Mouse (Mus musculus) fat pad, adult 2 months (tissue): ENCODE measurements around the gene Cdipt.
A peak's percentile ranks its signal among the peaks of the same experiment; 100 is the strongest.

Source experiments
- DNase-seq: peaks from one replicate; pipeline ENCODE4 v3.0.0-alpha.2; 2011; ENCODE audit warnings: low read depth, low spot score; ENCODE audit errors: extremely low read depth

Cdipt gene

DNA sequence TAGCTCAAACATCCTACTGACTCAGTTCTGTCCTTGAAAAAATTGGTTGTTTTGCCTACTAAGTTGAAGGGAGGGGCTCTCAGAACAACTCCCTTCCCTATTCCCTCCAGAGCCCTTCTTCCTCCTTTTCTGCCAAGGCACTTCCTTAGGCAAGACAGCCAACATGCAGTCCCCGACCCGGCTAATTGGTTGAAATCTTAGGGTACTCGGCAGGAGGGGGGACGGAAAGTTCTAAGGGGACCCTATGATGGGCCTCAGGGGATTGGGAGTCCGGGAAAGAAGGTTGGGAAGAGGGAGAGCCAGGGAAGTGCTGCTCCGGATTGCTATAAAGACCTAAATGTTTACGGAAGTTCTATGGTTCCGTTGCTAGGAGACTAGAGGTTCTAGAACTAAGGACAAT lies 221 bp upstream of the Cdipt start:
- DNase-seq, result no peak

DNA sequence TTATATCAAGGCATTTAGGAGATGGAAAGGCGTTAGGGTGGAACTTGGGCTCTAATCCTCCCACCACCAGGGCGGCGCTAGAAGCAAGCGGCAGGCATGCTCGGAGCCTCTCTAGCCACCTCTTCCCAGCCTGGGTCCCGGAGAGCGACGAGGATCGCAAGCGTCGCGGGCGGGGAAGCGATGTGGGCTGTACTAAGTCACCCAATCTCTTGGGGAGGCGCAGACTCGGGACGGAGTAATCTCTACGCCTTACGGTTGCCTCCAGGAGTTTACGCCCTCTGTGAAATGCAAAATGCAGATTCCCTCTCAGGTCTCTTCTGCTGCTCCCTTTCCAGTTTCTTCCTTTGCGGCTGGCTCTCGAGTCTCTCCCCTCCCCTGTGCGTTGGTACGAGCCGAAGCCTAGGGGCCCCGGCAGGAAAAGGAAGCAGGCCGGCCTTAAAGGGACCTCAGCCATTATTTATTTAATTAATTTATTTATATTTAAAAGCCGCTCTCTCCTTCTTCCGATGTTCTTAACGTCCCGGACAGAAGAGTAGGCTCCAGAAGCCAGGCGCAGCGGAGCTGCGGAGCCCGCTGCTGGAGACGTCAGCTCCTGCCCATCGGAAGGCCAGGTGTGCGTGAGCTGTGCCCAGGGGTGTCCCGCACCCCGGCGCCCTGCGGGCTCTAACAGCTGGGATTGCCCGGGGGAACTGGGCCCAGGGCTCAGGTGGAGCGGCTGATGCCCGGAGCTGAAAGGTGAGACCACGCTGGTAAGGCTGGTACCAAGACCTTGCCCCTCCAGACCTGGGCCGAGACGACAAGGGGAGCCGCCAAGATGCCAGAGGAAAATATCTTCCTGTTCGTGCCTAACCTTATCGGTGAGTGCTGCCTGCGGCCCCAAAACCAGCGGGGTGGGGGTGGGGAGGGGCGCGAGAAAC lies 494 bp downstream of the Cdipt start, which contains the start of gene Cdiptos:
Gene Cdiptos (minus strand): TSS at position 149 of the 917 bp plus-strand sequence.
- DNase-seq, result no peak

DNA sequence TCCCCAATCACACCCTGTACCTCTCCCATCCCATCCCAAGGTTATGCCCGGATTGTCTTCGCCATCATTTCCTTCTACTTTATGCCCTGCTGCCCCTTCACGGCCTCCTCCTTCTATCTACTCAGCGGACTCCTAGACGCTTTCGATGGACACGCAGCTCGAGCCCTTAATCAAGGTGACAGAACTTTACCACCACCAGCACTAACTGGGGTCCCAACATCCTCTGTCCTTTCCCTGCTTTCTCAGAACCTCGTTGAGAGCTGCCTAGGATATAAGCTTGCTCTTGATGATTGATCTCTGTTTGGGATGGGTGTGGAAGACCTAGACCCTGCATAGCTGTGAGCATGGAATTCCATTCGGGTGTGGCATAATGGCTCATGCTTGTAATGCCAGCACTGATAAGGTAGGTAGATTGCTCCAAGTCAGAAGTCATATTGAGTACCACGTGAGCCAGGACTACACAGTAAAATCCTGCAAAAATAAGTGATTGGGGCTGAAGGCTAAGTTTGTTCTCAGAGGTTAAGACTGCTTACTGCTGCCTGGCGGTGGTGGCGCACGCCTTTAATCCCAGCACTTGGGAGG lies 1.3 kb downstream of the Cdipt start:
- DNase-seq, result no peak

DNA sequence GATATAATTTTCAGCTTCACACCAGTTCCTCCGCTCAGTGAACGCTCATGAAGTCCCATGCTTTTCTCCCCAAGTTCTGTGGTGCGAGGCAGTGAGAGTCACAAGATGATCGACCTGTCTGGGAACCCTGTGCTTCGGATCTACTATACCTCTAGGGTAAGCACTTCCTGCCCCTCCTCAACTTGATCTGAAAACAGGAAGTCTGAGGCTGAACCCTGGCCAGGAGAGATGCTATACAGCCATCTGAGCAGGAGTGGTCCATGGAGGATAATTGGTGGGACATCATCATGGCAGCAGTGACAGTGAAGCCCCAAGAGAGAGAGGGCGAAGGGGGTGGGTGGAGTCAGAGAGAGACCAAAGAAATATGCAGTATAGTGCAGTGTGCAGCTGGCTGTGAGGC lies 3.1 kb downstream of the Cdipt start:
- no peak for DNase-seq

DNA sequence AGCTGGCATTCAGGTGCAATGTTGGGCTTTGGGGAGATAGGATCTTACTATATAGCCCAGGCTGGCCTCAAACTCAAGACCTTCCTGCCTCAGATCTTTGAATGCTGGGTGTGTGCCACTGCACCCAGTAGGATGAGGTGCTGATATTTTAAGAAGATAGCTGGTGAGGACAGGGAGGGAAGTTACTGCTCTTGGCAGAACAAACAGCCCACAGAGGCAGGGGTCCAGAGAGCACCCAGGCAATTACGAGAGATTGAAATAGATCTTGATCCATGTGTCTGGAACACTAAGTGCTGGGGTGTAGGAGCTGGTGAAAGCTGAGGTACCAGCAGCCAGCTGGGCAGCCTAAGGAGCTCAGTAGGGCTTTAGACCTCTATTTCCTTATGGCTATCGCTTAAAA lies 5.9 kb downstream of the Cdipt start:
- no peak for DNase-seq

DNA sequence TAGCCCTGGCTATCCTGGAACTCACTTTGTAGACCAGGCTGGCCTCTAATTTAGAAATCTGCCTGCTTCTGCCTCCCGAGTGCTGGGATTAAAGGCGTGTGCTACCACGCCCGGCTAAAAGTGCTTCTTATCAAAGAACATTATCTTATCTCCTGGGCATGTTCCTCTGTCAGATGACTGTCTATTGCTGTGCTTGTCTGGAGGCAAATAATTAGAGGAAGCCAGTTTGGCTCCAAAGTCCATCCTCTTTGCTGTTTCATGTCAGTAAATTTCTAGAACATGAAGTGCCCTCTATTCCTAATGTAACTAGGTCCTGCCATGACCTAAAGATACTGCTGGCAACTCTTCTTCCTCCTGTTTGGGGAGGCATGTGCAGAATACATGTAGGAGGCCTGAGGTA lies 6.3 kb downstream of the Cdipt start:
- no peak for DNase-seq

DNA sequence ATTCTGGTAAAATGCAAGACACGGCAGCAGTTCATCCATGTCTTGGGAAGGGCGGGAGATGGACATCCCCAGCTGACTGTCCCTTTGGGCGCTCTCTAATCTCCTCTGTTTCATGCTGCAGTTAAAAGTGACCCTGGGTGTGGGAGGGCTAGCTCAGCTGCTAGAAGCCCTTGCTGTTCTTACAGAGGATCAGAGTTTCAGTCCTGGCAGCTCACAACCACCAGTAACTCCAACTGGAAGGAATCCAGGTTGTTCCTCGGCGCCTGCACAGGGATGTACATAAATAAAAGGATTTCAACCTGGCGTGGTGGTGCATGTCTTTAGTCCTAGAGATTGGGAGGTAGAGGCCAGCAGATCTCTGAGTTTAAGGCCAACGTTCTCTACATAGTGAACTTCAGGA lies 7.4 kb downstream of the Cdipt start:
- DNase-seq, result peak; percentile 67

DNA sequence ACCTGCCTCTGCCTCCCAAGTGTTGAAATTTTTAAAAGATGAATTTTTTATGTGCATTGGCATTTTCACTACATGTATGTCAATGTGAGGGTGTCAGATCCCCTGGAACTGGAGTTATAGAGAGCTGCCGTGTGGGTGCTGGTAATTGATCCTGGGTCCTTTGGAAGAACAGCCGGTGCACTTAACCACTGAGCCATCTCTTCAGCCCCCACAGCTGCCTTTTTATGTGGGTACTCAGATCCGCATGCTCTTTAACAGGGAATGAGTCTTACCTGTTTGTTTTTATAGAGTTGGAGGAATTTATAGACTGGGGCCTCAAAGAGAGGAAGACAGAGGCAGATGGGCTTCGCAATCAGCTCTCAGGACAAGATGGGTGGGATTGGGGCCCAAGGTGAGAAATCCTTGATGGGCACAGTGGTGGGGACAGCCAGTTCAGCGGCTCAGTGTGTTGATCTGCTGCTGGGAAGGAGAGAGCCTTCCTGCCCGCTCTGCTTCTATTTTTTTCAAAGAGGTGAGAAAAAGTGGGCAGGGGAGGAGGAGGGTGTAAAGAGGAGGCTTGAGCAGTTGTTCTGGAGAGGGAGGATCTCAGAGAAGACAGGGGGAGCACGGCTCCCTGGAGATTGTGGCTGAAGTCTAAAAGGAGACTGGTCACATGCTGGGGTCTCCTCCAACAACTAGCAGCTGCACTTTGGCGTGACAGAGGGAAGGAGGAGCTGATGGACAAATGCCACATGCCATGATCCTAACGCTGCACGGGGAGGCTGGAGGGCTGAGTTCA lies 9.1 kb downstream of the Cdipt start:
- no peak for DNase-seq

DNA sequence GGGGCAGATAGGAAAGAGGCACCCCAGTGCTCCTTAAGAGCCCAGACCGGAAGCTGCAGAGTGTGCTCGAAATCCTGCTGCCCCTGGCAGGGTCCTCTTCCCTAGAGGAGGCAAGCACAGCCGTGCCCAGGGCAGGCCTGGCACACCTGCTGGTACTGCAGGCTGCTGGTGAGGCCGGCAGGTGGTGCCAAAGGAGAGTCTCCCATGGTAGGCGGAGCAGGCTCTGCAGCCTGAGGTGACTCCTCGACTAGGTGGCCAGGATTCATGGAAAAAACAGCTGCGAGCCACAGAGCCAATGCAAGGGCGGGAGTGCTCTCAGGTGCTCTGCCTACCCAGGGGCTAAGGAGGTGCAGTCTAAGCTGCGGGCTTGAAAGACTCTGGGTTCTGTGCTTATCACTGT lies 10.6 kb downstream of the Cdipt start:
- DNase-seq, result no peak

DNA sequence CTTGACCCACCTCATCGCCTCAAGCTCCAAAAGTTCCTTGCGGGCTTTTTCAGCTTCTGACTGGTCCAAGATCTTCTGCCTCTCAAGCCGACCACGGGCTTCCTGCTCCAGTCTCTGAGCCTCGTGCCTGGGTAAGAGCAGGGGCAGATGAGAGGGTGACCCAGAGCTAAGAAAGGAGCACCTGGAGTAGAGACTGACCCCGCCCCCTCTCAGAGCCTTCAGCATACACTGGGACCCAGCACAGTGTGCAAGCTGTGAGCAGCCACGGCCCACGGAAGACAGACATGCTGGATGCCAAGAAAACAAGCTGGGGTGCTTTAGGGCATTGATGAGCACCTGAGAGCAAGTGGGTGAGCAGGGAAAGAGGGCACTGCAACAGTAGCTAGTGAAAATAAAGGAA lies 13.1 kb downstream of the Cdipt start:
- no peak for DNase-seq

DNA sequence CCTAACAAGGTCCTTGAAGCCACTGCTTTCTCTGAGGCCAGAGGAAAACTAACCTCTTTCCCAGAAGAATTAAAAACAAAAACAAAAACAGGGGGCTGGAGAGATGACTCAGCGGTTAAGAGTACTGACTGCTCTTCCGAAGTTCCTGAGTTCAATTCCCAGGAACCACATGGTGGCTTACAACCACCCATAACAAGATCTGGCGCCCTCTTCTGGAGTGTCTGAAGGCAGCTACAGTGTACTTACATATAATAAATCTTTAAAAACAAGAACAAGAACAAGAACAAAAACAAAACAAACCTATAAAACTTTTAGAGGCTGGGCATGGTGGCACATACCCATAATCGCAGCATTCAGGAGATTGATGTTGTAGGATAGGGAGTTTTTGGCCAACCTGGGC lies 20.7 kb downstream of the Cdipt start:
- DNase-seq, result no peak

DNA sequence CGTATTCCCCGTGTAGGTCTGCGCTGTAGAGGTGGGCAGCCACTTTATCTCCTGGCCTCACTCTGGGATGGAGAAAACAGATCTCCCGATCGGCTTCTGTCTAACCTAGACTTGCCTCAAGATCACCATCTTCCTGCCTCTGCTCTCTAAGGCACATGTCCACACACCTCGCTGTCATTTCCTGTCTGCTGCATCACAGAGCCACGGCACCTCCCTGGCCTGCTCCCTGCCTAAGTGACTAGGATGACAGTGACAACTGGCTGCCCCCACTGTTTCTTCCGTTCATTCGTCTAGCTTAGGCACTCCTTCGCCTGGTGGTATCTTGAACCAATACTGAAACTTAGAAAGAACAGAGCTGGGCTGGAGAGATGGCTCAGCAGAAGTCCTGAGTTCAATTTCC lies 23.9 kb downstream of the Cdipt start:
- DNase-seq, result no peak

DNA sequence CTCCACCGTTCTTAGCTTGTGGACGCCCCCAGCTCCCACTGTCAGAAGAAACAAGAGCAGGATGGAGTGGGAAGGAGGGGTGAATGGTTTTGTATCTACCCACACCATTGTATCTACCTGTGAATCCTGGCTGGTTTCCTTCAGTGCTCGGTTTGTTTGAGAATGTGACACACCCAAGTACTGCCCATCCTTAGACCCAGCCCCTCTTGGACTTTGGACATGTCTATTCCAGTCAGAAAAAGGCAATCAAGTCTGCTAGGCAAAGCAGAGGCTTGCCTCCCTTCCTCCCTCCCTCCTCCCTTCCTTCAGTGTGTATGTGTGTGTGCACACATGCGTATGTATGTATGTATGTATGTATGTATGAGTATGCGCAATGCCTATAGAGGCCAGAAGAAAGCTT lies 27.9 kb downstream of the Cdipt start:
- no peak for DNase-seq

DNA sequence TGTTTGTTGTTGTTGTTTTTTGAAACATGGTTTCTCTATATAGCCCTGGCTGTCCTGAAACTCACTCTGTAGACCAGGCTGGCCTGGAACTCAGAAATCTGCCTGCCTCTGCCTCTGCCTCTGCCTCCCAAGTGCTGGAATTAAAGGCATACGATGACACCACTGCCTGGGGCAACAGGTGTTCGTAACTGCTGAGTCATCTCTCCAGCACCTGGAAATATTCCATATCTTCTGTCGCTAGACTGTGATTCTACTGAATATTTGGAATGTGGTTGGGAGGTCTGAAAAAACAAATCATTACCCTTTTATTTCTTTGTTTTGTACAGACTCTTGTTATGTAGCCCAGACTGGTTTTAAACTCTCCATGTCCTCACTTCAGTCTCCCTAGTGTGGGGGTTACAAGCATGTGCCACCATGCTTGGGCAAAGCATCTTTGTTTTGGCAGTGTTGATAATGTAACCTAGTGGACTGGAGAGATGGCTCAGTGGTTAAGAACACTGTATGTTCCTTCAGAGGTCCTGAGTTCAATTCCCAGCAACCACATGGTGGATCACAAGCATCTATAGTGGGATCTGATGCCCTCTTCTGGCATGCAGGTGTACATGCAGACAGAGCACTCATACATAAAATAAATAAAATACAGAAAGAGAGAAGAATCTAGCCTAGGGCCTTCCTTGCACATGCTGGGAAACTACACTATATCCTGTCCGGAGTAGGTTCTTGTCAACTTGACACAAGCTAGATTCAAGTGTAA lies 28.6 kb downstream of the Cdipt start:
- DNase-seq, result no peak

DNA sequence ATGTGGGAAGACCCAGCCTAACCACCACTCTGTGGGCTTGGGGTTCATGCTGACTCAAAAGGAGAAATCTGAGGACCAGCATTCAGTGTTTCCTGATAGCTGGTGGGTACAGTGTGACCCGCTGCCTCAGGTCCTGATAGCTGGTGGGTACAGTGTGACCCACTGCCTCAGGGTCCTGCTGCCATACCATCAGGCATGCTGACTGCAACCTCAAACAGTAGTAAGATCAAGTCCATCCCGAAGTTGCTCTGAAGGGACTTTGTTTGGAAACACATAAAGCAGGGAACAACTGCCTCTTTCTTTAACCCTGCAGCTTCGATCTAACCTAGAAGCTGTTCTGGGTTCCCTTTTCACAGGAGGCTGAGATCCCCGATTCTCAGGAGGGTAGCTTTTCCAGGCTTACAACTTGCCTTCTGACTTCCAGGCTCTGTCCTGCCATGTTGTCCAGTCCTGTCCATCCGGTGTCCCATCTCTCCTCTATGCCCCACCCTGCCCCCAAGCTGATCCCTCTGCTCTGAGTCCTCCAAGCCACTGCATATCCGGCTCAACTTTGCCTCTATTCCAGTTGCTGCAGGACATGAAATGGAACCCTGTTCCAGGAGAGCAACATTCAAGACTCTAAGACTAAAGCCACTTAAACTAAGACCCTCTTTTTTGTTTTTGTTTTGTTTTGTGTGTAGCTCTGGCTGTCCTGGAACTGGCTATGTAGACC lies 31.8 kb downstream of the Cdipt start:
- DNase-seq, result no peak

DNA sequence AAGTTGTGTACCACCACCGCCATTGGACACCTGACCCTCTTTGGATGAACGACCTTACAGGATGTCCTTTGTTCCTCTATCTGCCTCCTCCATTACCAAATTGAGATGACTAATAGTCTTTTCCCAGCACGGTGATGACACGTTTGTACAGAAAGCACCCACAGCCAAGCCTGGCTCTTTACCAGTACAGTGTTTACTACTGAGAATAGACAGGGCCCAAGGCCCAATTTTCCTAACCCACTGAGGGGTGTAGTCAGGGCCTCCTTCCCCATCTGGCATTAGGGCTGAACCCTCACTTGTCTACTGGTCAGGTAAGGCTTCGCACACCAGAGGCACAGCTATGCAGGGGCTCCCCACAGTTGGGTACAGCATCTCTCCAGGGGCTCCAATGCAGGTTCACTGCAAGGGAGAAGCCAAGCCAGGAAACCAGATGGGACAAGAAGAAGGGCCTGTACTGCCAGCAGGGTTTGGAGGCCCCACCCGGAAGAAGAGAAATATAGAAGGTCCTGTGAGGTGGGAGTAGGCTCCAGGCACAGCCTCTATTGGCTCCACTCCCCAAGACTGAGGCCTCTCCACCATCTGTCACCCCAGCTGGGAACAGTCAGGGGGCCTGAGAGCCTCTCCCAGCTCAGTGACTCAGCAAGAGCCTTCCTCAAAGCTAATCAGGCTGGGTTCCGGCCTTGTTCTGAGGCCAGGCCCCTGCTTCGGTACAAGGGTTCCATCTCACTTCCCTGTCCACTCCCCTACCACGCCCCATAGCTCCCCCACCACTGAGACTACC lies 32.7 kb downstream of the Cdipt start:
- DNase-seq, result no peak

DNA sequence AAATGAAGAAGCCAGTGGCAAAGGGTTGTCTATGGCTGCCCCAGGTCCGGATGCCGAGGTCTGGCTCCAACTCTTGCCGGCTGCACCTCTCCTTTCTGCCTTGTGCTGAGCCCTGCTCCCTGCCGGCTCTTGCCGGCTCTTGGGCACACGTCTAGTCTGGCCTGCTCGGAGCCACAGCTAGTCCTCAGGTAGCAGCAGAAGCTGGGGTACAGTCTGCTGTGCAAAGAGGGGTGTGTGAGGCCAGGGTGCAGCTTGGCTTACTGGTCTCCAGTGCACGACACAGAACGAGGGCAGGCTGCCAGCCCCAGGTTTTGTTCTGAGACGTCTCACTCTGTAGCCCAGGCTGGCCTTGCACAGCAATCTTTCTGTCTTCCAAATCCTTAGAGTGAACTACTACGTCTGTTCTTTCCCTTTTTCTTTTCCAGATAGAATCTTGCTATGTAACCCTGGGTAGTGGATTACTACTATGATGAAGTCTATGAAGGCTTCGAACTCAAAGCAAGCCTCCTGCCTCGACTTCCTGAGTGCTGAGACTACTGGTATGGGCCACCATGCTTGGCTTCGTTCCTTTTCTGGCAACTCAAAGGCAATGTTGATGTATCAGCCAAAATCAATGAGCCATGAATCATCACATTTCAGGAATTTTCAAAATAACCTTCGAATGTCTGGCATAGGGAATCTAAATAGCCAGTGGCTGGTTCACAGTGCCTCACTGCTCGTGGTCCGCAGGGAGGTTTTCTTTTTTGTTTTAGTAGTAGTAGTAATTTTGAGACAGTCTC lies 33.8 kb downstream of the Cdipt start:
- DNase-seq, result no peak

DNA sequence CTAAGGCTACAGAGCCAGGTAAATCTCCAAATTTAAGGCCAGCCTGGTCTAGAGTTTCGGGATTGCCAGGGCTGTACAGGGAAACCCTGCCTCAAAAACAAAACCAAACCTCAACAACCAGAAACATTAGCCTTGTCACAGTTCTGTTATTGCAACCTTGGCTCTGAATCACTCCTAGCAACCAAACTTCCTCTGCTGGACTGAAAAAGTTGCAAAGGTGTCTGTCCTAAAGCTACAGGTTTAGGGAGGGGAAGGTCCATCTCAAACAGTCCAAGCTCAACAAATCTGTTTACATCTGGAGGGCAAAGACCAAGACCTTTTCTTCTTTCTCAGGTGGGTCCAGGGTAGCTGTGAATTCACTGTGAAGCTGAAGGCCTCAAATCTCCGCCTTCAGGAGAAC lies 35.3 kb downstream of the Cdipt start:
- DNase-seq, result no peak

DNA sequence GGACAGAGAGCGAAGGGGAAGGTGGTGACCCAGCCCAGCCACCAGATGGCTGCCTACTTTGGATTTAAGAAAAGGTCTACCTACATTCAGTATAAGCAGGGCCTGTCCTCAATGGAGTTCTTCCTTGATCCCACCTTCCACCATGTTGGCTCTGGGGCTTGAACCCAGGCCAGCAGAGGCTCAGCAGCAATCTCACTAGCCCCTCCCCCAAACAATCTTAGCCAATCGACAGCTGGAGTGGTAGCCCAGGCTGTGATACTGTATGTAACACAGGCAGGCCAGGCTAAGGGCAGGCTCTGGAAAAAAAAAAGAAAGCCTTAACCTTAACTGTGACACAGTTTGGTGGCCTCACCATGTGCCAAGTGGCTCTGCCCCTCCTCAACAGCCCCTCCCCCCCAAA lies 36.0 kb downstream of the Cdipt start:
- no peak for DNase-seq
